Mouse (Mus musculus): ENCODE results near the gene Sgo2a. TPM values are rescaled to one million over a fixed set of nuclear protein-coding genes. Genes with fewer than 3 reads are reported as not detected.

Gene Sgo2a
- polyA plus RNA-seq, 1 experiment: 1.6 TPM

DNA sequence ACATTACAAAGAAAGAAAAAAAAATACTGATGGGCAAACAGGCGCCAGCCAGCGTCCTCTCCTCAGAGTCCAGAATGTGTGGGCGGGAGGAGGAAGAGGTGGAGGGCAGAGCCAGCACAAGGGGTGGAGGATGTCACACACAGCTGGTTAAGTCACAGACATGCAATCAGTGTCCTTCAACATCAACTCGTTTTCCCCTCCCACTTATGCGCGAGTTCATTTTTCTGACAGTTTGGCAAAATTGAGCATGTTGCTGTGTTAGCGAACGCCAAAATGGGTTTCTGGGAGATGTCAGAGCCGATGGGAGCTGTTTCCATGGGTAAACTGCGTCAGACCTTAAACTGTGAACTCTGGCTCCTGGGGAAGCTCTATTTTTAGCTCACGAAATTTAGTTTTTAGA is 61.2 kb downstream of the Sgo2a start:
- Histone ChIP-seq H3K27me3 (ENCODE audit: control insufficient read depth, insufficient read depth, insufficient read length) (no peaks in the 10 kb centered on the region), H3K4me3 (no peak overlapping the region), H3ac (ENCODE audit: control insufficient read depth, insufficient read length) (no peak overlapping the region), H3K4me2 (ENCODE audit: low read depth) (no peak overlapping the region), H3K79me2 (ENCODE audit: control insufficient read depth, insufficient read depth) (no peaks in the 10 kb centered on the region), H3K36me3 (ENCODE audit: control insufficient read depth, insufficient read depth) (peaks cover 22% of the 10 kb centered on the region)
- TF ChIP-seq MAX (IDR thresholded peaks at IDR 0.05; ENCODE audit: low read depth) (no peak), MYOD1 (IDR thresholded peaks at IDR 0.05; ENCODE audit: control insufficient read depth in 1 of 3, insufficient read length in 2 of 3, low read depth in 2 of 3) (no peak), POLR2A (IDR thresholded peaks at IDR 0.05; ENCODE audit: insufficient read length, low read depth) (no peak), CEBPB (IDR thresholded peaks at IDR 0.05; ENCODE audit: insufficient read depth, poor library complexity, severe bottlenecking) (no peak), E2F4 (IDR thresholded peaks at IDR 0.05; ENCODE audit: insufficient read depth) (no peak), MYOG (IDR thresholded peaks at IDR 0.05; ENCODE audit: control insufficient read depth in 1 of 3, insufficient read depth in 1 of 3, insufficient read length in 2 of 3, low read depth in 2 of 3) (no peak)

DNA sequence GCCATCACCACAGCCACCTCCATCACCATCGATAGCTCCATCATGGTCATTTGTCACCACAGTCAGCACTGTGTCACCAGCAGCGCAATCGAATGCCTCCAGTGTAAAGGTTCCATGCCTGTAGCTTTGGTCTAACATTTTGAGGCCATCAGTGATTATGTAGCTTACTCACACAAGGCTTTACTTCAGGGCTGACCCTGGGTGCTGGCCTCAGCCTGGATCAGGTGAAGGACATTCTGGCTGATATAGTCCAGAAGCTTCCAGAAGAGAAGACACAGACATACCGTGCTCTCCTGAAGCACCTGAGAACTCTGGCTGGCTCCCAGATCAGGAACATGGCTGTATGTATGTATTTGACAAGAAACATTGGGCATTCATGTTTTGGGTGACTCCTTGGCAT is 63.1 kb downstream of the Sgo2a start:
- Histone ChIP-seq H3K4me3 (no peak overlapping the region), H3K36me3 (ENCODE audit: control insufficient read depth, insufficient read depth) (peaks cover 22% of the 10 kb centered on the region), H3K79me2 (ENCODE audit: control insufficient read depth, insufficient read depth) (no peaks in the 10 kb centered on the region), H3K27me3 (ENCODE audit: control insufficient read depth, insufficient read depth, insufficient read length) (no peaks in the 10 kb centered on the region), H3ac (ENCODE audit: control insufficient read depth, insufficient read length) (no peak overlapping the region), H3K4me2 (ENCODE audit: low read depth) (no peak overlapping the region)
- TF ChIP-seq MYOD1 (IDR thresholded peaks at IDR 0.05; ENCODE audit: control insufficient read depth in 1 of 3, insufficient read length in 2 of 3, low read depth in 2 of 3) (no peak), USF1 (IDR thresholded peaks at IDR 0.05; ENCODE audit: low read depth) (no peak), E2F4 (IDR thresholded peaks at IDR 0.05; ENCODE audit: insufficient read depth) (no peak), TCF12 (IDR thresholded peaks at IDR 0.05; ENCODE audit: insufficient read depth, poor library complexity, severe bottlenecking) (no peak), TCF3 (IDR thresholded peaks at IDR 0.05; ENCODE audit: insufficient read length, low read depth) (no peak), POLR2A (IDR thresholded peaks at IDR 0.05; ENCODE audit: insufficient read length, low read depth) (no peak), REST (IDR thresholded peaks at IDR 0.05; ENCODE audit: insufficient read depth, insufficient read length) (no peak), POLR2AphosphoS2 (IDR thresholded peaks at IDR 0.05; ENCODE audit: insufficient read length, low read depth) (no peak), SRF (IDR thresholded peaks at IDR 0.05; ENCODE audit: control insufficient read depth, insufficient read length, low read depth) (no peak), CEBPB (IDR thresholded peaks at IDR 0.05; ENCODE audit: insufficient read depth, poor library complexity, severe bottlenecking) (no peak), MAX (IDR thresholded peaks at IDR 0.05; ENCODE audit: low read depth) (no peak), MYOG (IDR thresholded peaks at IDR 0.05; ENCODE audit: control insufficient read depth in 1 of 3, insufficient read depth in 1 of 3, insufficient read length in 2 of 3, low read depth in 2 of 3) (no peak)

DNA sequence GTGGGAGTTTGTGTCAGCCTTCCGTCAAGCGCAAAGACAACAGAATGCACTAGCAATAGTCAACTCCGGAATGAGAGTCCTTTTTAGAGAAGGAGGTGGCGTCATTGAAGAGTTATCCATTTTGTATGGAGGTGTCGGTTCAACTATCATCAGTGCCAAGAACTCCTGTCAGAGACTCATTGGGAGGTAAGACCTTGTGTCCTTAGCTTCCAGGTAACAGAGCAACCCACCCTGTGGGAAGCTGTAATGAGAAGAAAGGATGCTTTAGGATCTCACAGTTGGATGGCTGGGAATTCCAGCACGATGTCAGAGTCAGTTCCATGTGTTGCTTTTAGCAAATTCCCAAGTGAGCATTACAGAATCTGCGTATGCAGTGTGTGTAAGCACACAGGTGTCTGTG is 66.4 kb downstream of the Sgo2a start:
- H3ac ChIP-seq (ENCODE audit: control insufficient read depth, insufficient read length): no peak overlapping the region
- no peak overlapping the region for H3K4me2 ChIP-seq (ENCODE audit: low read depth)
- no peaks in the 10 kb centered on the region for H3K27me3 ChIP-seq (ENCODE audit: control insufficient read depth, insufficient read depth, insufficient read length)
- H3K36me3 ChIP-seq (ENCODE audit: control insufficient read depth, insufficient read depth): peaks cover 14% of the 10 kb centered on the region
- TF ChIP-seq TCF3 (IDR thresholded peaks at IDR 0.05; ENCODE audit: insufficient read length, low read depth) (no peak), POLR2A (IDR thresholded peaks at IDR 0.05; ENCODE audit: insufficient read length, low read depth) (no peak), MAX (IDR thresholded peaks at IDR 0.05; ENCODE audit: low read depth) (no peak), E2F4 (IDR thresholded peaks at IDR 0.05; ENCODE audit: insufficient read depth) (no peak)
- H3K4me3 ChIP-seq: no peak overlapping the region
- no peaks in the 10 kb centered on the region for H3K79me2 ChIP-seq (ENCODE audit: control insufficient read depth, insufficient read depth)

DNA sequence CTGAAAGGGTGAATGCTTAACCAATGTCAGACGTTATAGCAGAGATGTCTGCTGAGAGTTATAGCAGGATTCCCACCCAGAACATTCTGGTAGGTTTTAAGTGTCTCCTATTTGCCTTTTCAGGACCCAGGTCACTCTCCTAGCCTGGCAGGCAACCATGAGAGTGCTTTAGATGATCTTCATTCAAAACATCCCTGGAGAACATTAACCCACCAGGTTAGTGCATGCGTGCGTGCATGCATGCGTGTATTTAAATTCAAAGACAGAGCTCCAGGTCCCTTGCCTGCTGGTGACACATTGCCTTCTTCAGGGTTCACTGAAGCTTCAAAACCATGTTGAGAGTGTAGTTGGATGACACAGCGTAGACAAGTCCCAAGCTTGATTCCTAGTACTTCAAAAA is 69.4 kb downstream of the Sgo2a start:
- TF ChIP-seq POLR2A (IDR thresholded peaks at IDR 0.05; ENCODE audit: insufficient read length, low read depth) (no peak), USF1 (IDR thresholded peaks at IDR 0.05; ENCODE audit: low read depth) (no peak), SRF (IDR thresholded peaks at IDR 0.05; ENCODE audit: control insufficient read depth, insufficient read length, low read depth) (no peak), MAX (IDR thresholded peaks at IDR 0.05; ENCODE audit: low read depth) (no peak), POLR2AphosphoS2 (IDR thresholded peaks at IDR 0.05; ENCODE audit: insufficient read length, low read depth) (no peak)

DNA sequence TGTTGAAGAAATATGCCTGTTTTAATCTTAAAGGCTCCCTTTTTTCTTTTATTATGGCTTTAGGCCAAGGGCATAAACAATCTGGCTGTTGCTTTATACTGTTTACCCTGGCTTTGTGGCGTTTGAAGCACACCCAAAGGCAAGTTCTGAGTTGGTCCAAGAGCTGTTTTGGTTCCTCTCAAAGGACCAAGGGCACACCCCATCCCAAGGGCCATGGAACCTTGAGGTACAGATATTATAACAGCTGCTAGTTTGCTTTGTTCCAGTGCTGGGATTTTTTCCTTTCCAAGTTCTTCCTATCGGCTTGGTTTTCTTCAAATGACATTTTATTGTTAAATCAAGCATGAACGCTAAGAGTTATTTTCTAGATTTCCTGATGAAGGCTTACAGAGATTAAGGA is 69.8 kb downstream of the Sgo2a start:
- Histone ChIP-seq H3K36me3 (ENCODE audit: control insufficient read depth, insufficient read depth) (peaks cover 24% of the 10 kb centered on the region), H3ac (ENCODE audit: control insufficient read depth, insufficient read length) (no peak overlapping the region), H3K4me2 (ENCODE audit: low read depth) (no peak overlapping the region), H3K4me3 (no peak overlapping the region), H3K27me3 (ENCODE audit: control insufficient read depth, insufficient read depth, insufficient read length) (no peaks in the 10 kb centered on the region), H3K79me2 (ENCODE audit: control insufficient read depth, insufficient read depth) (no peaks in the 10 kb centered on the region)
- TF ChIP-seq USF1 (IDR thresholded peaks at IDR 0.05; ENCODE audit: low read depth): no peak
- no peak for TF ChIP-seq TCF3 (IDR thresholded peaks at IDR 0.05; ENCODE audit: insufficient read length, low read depth)
- TF ChIP-seq E2F4 (IDR thresholded peaks at IDR 0.05; ENCODE audit: insufficient read depth): no peak
- TF ChIP-seq POLR2A (IDR thresholded peaks at IDR 0.05; ENCODE audit: insufficient read length, low read depth): no peak
- TF ChIP-seq MAX (IDR thresholded peaks at IDR 0.05; ENCODE audit: low read depth): no peak
- TF ChIP-seq MYOD1 (IDR thresholded peaks at IDR 0.05; ENCODE audit: control insufficient read depth in 1 of 3, insufficient read length in 2 of 3, low read depth in 2 of 3): no peak
- TF ChIP-seq REST (IDR thresholded peaks at IDR 0.05; ENCODE audit: insufficient read depth, insufficient read length): no peak
- no peak for TF ChIP-seq POLR2AphosphoS2 (IDR thresholded peaks at IDR 0.05; ENCODE audit: insufficient read length, low read depth)
- no peak for TF ChIP-seq SRF (IDR thresholded peaks at IDR 0.05; ENCODE audit: control insufficient read depth, insufficient read length, low read depth)
- no peak for TF ChIP-seq MYOG (IDR thresholded peaks at IDR 0.05; ENCODE audit: control insufficient read depth in 1 of 3, insufficient read depth in 1 of 3, insufficient read length in 2 of 3, low read depth in 2 of 3)
- no peak for TF ChIP-seq TCF12 (IDR thresholded peaks at IDR 0.05; ENCODE audit: insufficient read depth, poor library complexity, severe bottlenecking)
- TF ChIP-seq CEBPB (IDR thresholded peaks at IDR 0.05; ENCODE audit: insufficient read depth, poor library complexity, severe bottlenecking): no peak

More for the DNA sequence above, 69.4 kb downstream of the Sgo2a start:
- Histone ChIP-seq H3K27me3 (ENCODE audit: control insufficient read depth, insufficient read depth, insufficient read length) (no peaks in the 10 kb centered on the region), H3ac (ENCODE audit: control insufficient read depth, insufficient read length) (no peak overlapping the region), H3K79me2 (ENCODE audit: control insufficient read depth, insufficient read depth) (no peaks in the 10 kb centered on the region), H3K4me2 (ENCODE audit: low read depth) (no peak overlapping the region), H3K36me3 (ENCODE audit: control insufficient read depth, insufficient read depth) (peaks cover 24% of the 10 kb centered on the region), H3K4me3 (no peak overlapping the region)
